Mouse (Mus musculus): ENCODE measurements around the gene Mepe. TPM values are rescaled to one million over a fixed set of nuclear protein-coding genes. Genes with fewer than 3 reads are reported as not detected.
A peak's percentile ranks its signal among the peaks of the same experiment; 100 is the strongest.

Gene Mepe
- total and polyA plus RNA-seq, 3 experiments, result not detected

- Histone ChIP-seq H3K27ac (ENCODE audit: insufficient read depth, low read depth) (no peak overlapping the region), H3K4me1 (ENCODE audit: control insufficient read depth in 1 of 2, insufficient read depth in 2 of 2) (peaks cover 0 to 13% of the 10 kb centered on the region in 2 experiments; a peak in 1 of 4 replicates), H3K79me2 (replicated peaks; ENCODE audit: control insufficient read depth, extremely low read depth, insufficient read depth, poor library complexity, severe bottlenecking) (no peaks in the 10 kb centered on the region), H3K36me3 (replicated peaks in 1 of 2; ENCODE audit: control insufficient read depth in 1 of 2, insufficient read depth in 1 of 2, low read length in 1 of 2) (no peaks in the 10 kb centered on the region), H3K9ac (ENCODE audit: insufficient read depth, low read depth) (no peak overlapping the region), H3K4me2 (ENCODE audit: insufficient read depth, low read depth, poor library complexity, severe bottlenecking) (no peak overlapping the region), H3K4me3 (replicated peaks in 1 of 3; ENCODE audit: low read depth in 2 of 3, low read length in 2 of 3, poor library complexity in 1 of 3) (no peak overlapping the region), H3K9me3 (replicated peaks; ENCODE audit: low read length) (peaks cover 5% of the 10 kb centered on the region), H3K27me3 (replicated peaks) (no peaks in the 10 kb centered on the region)
- dilution Hi-C loops (cut with MboI; ENCODE audit: extremely low pct_ligation_motif_present, extremely low pct_unique_long_range_greater_than_20kb, low sequenced_read_pairs), result no loop called here
- no peak for DNase-seq (ENCODE audit: extremely low read depth)
- TF ChIP-seq POLR2AphosphoS2 (IDR thresholded peaks at IDR 0.05; ENCODE audit: low read depth, low read length) (no peak), MEF2A (IDR thresholded peaks at IDR 0.05; ENCODE audit: borderline replicate concordance, low read depth, low read length) (no peak), ZMIZ1 (IDR thresholded peaks at IDR 0.05; ENCODE audit: low read depth, low read length) (no peak), RAD21 (IDR thresholded peaks at IDR 0.05; ENCODE audit: low read depth, low read length) (no peak), USF2 (conservative IDR thresholded peaks at IDR 0.05; ENCODE audit: low read depth, low read length) (no peak), MYC (IDR thresholded peaks at IDR 0.05; ENCODE audit: low read depth, low read length) (no peak), GABPA (IDR thresholded peaks at IDR 0.05; ENCODE audit: insufficient replicate concordance, low read depth, low read length) (no peak), MXI1 (IDR thresholded peaks at IDR 0.05; ENCODE audit: low read depth, low read length) (no peak), RCOR1 (conservative IDR thresholded peaks at IDR 0.05; ENCODE audit: low read depth, low read length) (no peak), ETS1 (conservative IDR thresholded peaks at IDR 0.05; ENCODE audit: low read depth, low read length) (no peak), KAT2A (IDR thresholded peaks at IDR 0.05; ENCODE audit: insufficient replicate concordance, low read length) (no peak), PAX5 (IDR thresholded peaks at IDR 0.05; ENCODE audit: low read length) (no peak), SMC3 (IDR thresholded peaks at IDR 0.05; ENCODE audit: low read depth, low read length) (no peak), MAZ (IDR thresholded peaks at IDR 0.05; ENCODE audit: low read depth, low read length) (no peak), NRF1 (IDR thresholded peaks at IDR 0.05; ENCODE audit: low read depth, low read length) (no peak), E2F4 (IDR thresholded peaks at IDR 0.05; ENCODE audit: insufficient replicate concordance, low read depth, low read length) (no peak), TCF12 (IDR thresholded peaks at IDR 0.05; ENCODE audit: low read depth, low read length) (no peak), BHLHE40 (IDR thresholded peaks at IDR 0.05; ENCODE audit: low read depth, low read length) (no peak), NELFE (IDR thresholded peaks at IDR 0.05; ENCODE audit: low read depth, low read length) (no peak)
- in situ Hi-C loops (cut with MboI; ENCODE audit: low pct_ligation_motif_present, low pct_unique_long_range_greater_than_20kb, low sequenced_read_pairs), result no loop called here
Observed at GRCm38 (mm10) chr5:104357575-104357974, 32.4 kb downstream of the Mepe start.

GRCm38 (mm10) chr5:104358592-104358991 lies 33.5 kb downstream of the Mepe start:
- in situ Hi-C loops (cut with MboI; ENCODE audit: low pct_ligation_motif_present, low pct_unique_long_range_greater_than_20kb, low sequenced_read_pairs), result no loop called here
- no peak overlapping the region for H3K27ac ChIP-seq (ENCODE audit: insufficient read depth, low read depth)

More at GRCm38 (mm10) chr5:104358592-104358991, 33.5 kb downstream of the Mepe start:
- H3K27me3 ChIP-seq (replicated peaks), result no peaks in the 10 kb centered on the region
- H3K4me1 ChIP-seq (ENCODE audit: control insufficient read depth in 1 of 2, insufficient read depth in 2 of 2), result peaks cover 0 to 10% of the 10 kb centered on the region in 2 experiments; a peak in 1 of 4 replicates
- DNase-seq (ENCODE audit: extremely low read depth), result peak; percentile 14
- no peaks in the 10 kb centered on the region for H3K36me3 ChIP-seq (replicated peaks in 1 of 2; ENCODE audit: control insufficient read depth in 1 of 2, insufficient read depth in 1 of 2, low read length in 1 of 2)
- peaks cover 5% of the 10 kb centered on the region for H3K9me3 ChIP-seq (replicated peaks; ENCODE audit: low read length)
- dilution Hi-C loops (cut with MboI; ENCODE audit: extremely low pct_ligation_motif_present, extremely low pct_unique_long_range_greater_than_20kb, low sequenced_read_pairs), result no loop called here
- no peaks in the 10 kb centered on the region for H3K79me2 ChIP-seq (replicated peaks; ENCODE audit: control insufficient read depth, extremely low read depth, insufficient read depth, poor library complexity, severe bottlenecking)
- H3K4me2 ChIP-seq (ENCODE audit: insufficient read depth, low read depth, poor library complexity, severe bottlenecking), result no peak overlapping the region
- no peak overlapping the region for H3K9ac ChIP-seq (ENCODE audit: insufficient read depth, low read depth)
- no peak overlapping the region for H3K4me3 ChIP-seq (replicated peaks in 1 of 3; ENCODE audit: low read depth in 2 of 3, low read length in 2 of 3, poor library complexity in 1 of 3)
- TF ChIP-seq TCF12 (IDR thresholded peaks at IDR 0.05; ENCODE audit: low read depth, low read length), result no peak
- no peak for TF ChIP-seq POLR2A (IDR thresholded peaks at IDR 0.05; ENCODE audit: low read depth, low read length)
- no peak for TF ChIP-seq MYC (IDR thresholded peaks at IDR 0.05; ENCODE audit: low read depth, low read length)
- no peak for TF ChIP-seq POLR2AphosphoS2 (IDR thresholded peaks at IDR 0.05; ENCODE audit: low read depth, low read length)
- TF ChIP-seq RAD21 (IDR thresholded peaks at IDR 0.05; ENCODE audit: low read depth, low read length), result no peak
- TF ChIP-seq ETS1 (conservative IDR thresholded peaks at IDR 0.05; ENCODE audit: low read depth, low read length), result peak; percentile 55
- TF ChIP-seq PAX5 (IDR thresholded peaks at IDR 0.05; ENCODE audit: low read length), result no peak
